Mouse (Mus musculus): ENCODE data around the gene Ccdc84.
A peak's percentile ranks its signal among the peaks of the same experiment; 100 is the strongest.
"Not testable (repeated sequence)": the region's sequence is repeated elsewhere in the genome, so short reads cannot be mapped to it uniquely, and the experiment has no call there.

Ccdc84 gene

DNA sequence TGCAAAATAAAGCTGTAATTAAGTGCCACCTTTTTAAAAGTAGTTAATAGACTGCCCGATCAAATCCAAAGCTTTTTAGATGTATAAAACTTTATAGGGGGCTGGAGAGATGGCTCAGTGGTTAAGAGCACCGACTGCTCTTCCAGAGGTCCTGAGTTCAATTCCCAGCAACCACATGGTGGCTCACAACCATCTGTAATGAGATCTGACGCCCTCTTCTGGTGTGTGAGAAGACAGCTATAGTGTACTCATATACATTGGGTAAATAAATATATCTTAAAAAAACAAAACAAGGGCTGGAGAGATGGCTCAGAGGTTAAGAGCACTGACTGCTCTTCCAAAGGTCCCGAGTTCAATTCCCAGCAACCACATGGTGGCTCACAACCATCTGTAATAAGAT, 56.4 kb downstream of the Ccdc84 start:
- ATAC-seq (ENCODE audit: low TSS enrichment), result not testable (repeated sequence)

DNA sequence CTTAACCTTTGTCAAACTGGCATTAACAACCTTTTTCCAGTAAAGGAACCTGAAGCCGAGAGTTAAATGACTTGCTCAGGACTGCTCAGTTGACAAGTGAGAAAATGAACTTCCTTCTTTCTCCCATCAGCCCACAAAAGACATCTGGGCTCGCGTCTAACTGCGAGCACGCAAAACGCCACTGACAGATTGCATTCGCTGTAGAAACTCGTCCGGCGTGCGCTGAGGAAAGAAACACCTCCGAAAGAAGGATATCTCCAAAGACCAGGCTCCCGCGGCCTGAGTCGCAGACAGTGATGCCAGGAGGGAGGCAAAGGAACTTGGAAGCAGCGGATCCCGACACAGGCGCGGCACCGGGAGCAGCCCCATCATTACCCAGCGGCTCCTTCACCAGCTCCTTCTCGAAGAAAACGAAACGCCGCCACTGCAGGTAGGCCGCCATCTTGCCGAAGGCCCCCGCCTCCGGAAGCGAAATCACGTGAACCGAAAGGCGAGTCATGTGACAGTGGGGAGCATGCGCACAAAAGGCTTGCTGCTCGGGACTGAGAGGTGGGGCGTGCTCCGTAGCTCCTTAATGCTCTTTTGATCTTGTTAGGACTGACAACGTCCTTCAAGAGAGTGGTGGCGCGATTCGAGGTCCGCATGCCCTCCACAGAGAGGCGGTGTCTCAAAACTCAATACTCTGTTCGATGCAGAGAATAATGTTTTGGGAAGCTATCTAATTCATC, 57.0 kb downstream of the Ccdc84 start, which contains the start of gene Vps11:
Vps11 (minus strand) TSS at position 481 of the 728 bp plus-strand sequence.
- ATAC-seq (ENCODE audit: low TSS enrichment), result peak; percentile 83
